Mouse (Mus musculus) limb, embryonic 10.5 days (tissue): Measurements from ENCODE around the gene Slc22a4. TPM values are rescaled to one million over a fixed set of nuclear protein-coding genes. Genes with fewer than 3 reads are reported as not detected.
A peak's percentile ranks its signal among the peaks of the same experiment; 100 is the strongest.
"Not testable (repeated sequence)": the region's sequence is repeated elsewhere in the genome, so short reads cannot be mapped to it uniquely, and the experiment has no call there.

ENCODE experiments used
- DNase-seq: peaks from one replicate; pipeline ENCODE4 v3.0.0-alpha.2; 2017; ENCODE audit warnings: low spot score
- H3K27ac ChIP-seq: fragments of 300-500 bp; sonication (generic); 2 replicates; pipeline ENCODE4 v1.5.1; 2016; ENCODE audit warnings: mild to moderate bottlenecking
- H3K27me3 ChIP-seq: fragments of 300-500 bp; sonication (generic); 2 replicates; pipeline ENCODE4 v1.6.1; 2016; ENCODE audit warnings: low read depth, mild to moderate bottlenecking; ENCODE audit not compliant: poor library complexity, severe bottlenecking
- H3K36me3 ChIP-seq: fragments of 300-500 bp; sonication (generic); 2 replicates; pipeline ENCODE4 v1.6.1; 2016; ENCODE audit warnings: mild to moderate bottlenecking, moderate library complexity
- H3K4me1 ChIP-seq: fragments of 300-500 bp; sonication (generic); 2 replicates; pipeline ENCODE4 v1.6.1; 2016
- H3K4me3 ChIP-seq: fragments of 300-500 bp; sonication (generic); 2 replicates; pipeline ENCODE4 v1.5.1; 2016; ENCODE audit warnings: mild to moderate bottlenecking, moderate library complexity
- H3K9me3 ChIP-seq: fragments of 300-500 bp; sonication (generic); replicated peaks from 2 replicates; pipeline ENCODE4 v1.6.1; 2016; ENCODE audit warnings: mild to moderate bottlenecking
- WGBS: fragments of 180-500 bp; shearing (Covaris S2); methylation state at CpG from one replicate; pipeline ENCODE4 v1.1.7; 2016; 5-methylcytosine and 5-hydroxymethylcytosine counted together
- polyA plus RNA-seq: library from polyadenylated mRNA; unstranded; fragments of >200 nt; fragmentation: Nextera tagmentation; extraction: Ambion mirVana; gene quantifications from 2 replicates; pipeline ENCODE4 v1.2.1, GENCODE M21; 2016

Gene Slc22a4
- polyA plus RNA-seq, 1 experiment from 2014 or later = 1.1 TPM

- Histone ChIP-seq H3K27me3 (no peaks in the 10 kb centered on the region), H3K27ac (no peak overlapping the region), H3K4me1 (peaks cover 15% of the 10 kb centered on the region), H3K9me3 (no peaks in the 10 kb centered on the region), H3K4me3 (no peak overlapping the region), H3K36me3 (no peaks in the 10 kb centered on the region)
- WGBS = 95% methylated on average over 2 of the region's 2 CpGs
- DNase-seq = no peak
Measured at GRCm38 (mm10) chr11:54011255-54011654, 16.6 kb downstream of the Slc22a4 start.

- no peaks in the 10 kb centered on the region for H3K36me3 ChIP-seq
- H3K27me3 ChIP-seq = no peaks in the 10 kb centered on the region
- H3K4me3 ChIP-seq = no peak overlapping the region
- DNase-seq = no peak
- H3K4me1 ChIP-seq = peaks cover 15% of the 10 kb centered on the region
- no peaks in the 10 kb centered on the region for H3K9me3 ChIP-seq
- no peak overlapping the region for H3K27ac ChIP-seq
- WGBS = 69% methylated on average over 10 of the region's 10 CpGs
Measured at GRCm38 (mm10) chr11:54008416-54008920, 19.4 kb downstream of the Slc22a4 start.

- H3K27me3 ChIP-seq = no peaks in the 10 kb centered on the region
- no peaks in the 10 kb centered on the region for H3K36me3 ChIP-seq
- H3K4me1 ChIP-seq = peaks cover 19% of the 10 kb centered on the region
- H3K4me3 ChIP-seq = no peak overlapping the region
- no peak for DNase-seq
- 87% methylated on average over 11 of the region's 11 CpGs for WGBS
- no peak overlapping the region for H3K27ac ChIP-seq
- no peaks in the 10 kb centered on the region for H3K9me3 ChIP-seq
Measured at GRCm38 (mm10) chr11:54007717-54008116, 20.2 kb downstream of the Slc22a4 start.

GRCm38 (mm10) chr11:54006901-54007300, 21.0 kb downstream of the Slc22a4 start:
- Histone ChIP-seq H3K27ac (peak overlapping the region; percentile 37; the same call in 1 of the 2 replicates), H3K4me1 (peaks cover 23% of the 10 kb centered on the region), H3K36me3 (no peaks in the 10 kb centered on the region), H3K9me3 (no peaks in the 10 kb centered on the region), H3K27me3 (no peaks in the 10 kb centered on the region), H3K4me3 (no peak overlapping the region)
- 71% methylated on average over 4 of the region's 4 CpGs for WGBS
- no peak for DNase-seq

- DNase-seq, H3K27me3 ChIP-seq, H3K36me3 ChIP-seq, H3K4me3 ChIP-seq, H3K27ac ChIP-seq, H3K9me3 ChIP-seq: not testable (repeated sequence)
- 17% methylated on average over 5 of the region's 5 CpGs for WGBS
- peaks cover 23% of the 10 kb centered on the region for H3K4me1 ChIP-seq
Measured at GRCm38 (mm10) chr11:54006362-54006761, 21.5 kb downstream of the Slc22a4 start.

GRCm38 (mm10) chr11:54004734-54005133, 23.2 kb downstream of the Slc22a4 start:
- no peaks in the 10 kb centered on the region for H3K27me3 ChIP-seq
- 71% methylated on average over 3 of the region's 3 CpGs for WGBS
- no peak overlapping the region; the same call in 1 of the 2 replicates for H3K27ac ChIP-seq
- peaks cover 23% of the 10 kb centered on the region for H3K4me1 ChIP-seq
- DNase-seq = no peak
- H3K36me3 ChIP-seq = no peaks in the 10 kb centered on the region
- H3K4me3 ChIP-seq = no peak overlapping the region
- H3K9me3 ChIP-seq = no peaks in the 10 kb centered on the region

GRCm38 (mm10) chr11:54004221-54004620, 23.7 kb downstream of the Slc22a4 start:
- Histone ChIP-seq H3K27ac (no peak overlapping the region), H3K27me3 (no peaks in the 10 kb centered on the region), H3K9me3 (no peaks in the 10 kb centered on the region), H3K36me3 (no peaks in the 10 kb centered on the region), H3K4me1 (peaks cover 23% of the 10 kb centered on the region), H3K4me3 (no peak overlapping the region)
- no peak for DNase-seq
- WGBS = 86% methylated on average over 9 of the region's 9 CpGs

- H3K4me3 ChIP-seq, H3K9me3 ChIP-seq, H3K27me3 ChIP-seq, H3K36me3 ChIP-seq: not testable (repeated sequence)
- H3K27ac ChIP-seq = peak overlapping the region; percentile 6; the same call in 1 of the 2 replicates
- 46% methylated on average over 12 of the region's 12 CpGs for WGBS
- H3K4me1 ChIP-seq = peaks cover 13% of the 10 kb centered on the region
- DNase-seq = peak; percentile 63
Measured at GRCm38 (mm10) chr11:54002761-54003717, 24.9 kb downstream of the Slc22a4 start.

GRCm38 (mm10) chr11:54002147-54002760, 25.6 kb downstream of the Slc22a4 start:
- H3K4me3 ChIP-seq = no peak overlapping the region
- no peak overlapping the region; the same call in none of the 2 replicates for H3K27ac ChIP-seq
- WGBS = 8% methylated on average over 5 of the region's 5 CpGs
- no peaks in the 10 kb centered on the region for H3K9me3 ChIP-seq
- DNase-seq = peak; percentile 62
- peaks cover 8% of the 10 kb centered on the region; the same call in 1 of the 2 replicates for H3K4me1 ChIP-seq
- no peaks in the 10 kb centered on the region for H3K36me3 ChIP-seq
- H3K27me3 ChIP-seq = no peaks in the 10 kb centered on the region

GRCm38 (mm10) chr11:53997661-53998060, 30.2 kb downstream of the Slc22a4 start:
- no peaks in the 10 kb centered on the region for H3K27me3 ChIP-seq
- H3K4me3 ChIP-seq = no peak overlapping the region
- H3K9me3 ChIP-seq = no peaks in the 10 kb centered on the region
- no peak for DNase-seq
- 87% methylated on average over 2 of the region's 2 CpGs for WGBS
- H3K4me1 ChIP-seq = peaks cover 4% of the 10 kb centered on the region; the same call in 1 of the 2 replicates
- no peak overlapping the region for H3K27ac ChIP-seq
- H3K36me3 ChIP-seq = no peaks in the 10 kb centered on the region

GRCm38 (mm10) chr11:53992264-53992663, 35.6 kb downstream of the Slc22a4 start:
- WGBS = 91% methylated on average over 4 of the region's 4 CpGs
- DNase-seq = no peak
- H3K9me3 ChIP-seq = no peaks in the 10 kb centered on the region
- H3K4me1 ChIP-seq = no peaks in the 10 kb centered on the region
- no peak overlapping the region for H3K27ac ChIP-seq
- H3K4me3 ChIP-seq = no peak overlapping the region
- H3K27me3 ChIP-seq = no peaks in the 10 kb centered on the region
- no peaks in the 10 kb centered on the region for H3K36me3 ChIP-seq

- Histone ChIP-seq H3K4me3 (no peak overlapping the region), H3K27ac (no peak overlapping the region), H3K9me3 (no peaks in the 10 kb centered on the region), H3K27me3 (no peaks in the 10 kb centered on the region), H3K36me3 (no peaks in the 10 kb centered on the region), H3K4me1 (no peaks in the 10 kb centered on the region)
- no peak for DNase-seq
- 53% methylated on average over 1 of the region's 1 CpGs for WGBS
Measured at GRCm38 (mm10) chr11:53989232-53989631, 38.7 kb downstream of the Slc22a4 start.

GRCm38 (mm10) chr11:53988081-53988480, 39.8 kb downstream of the Slc22a4 start:
- DNase-seq = no peak
- H3K36me3 ChIP-seq = no peaks in the 10 kb centered on the region
- no peaks in the 10 kb centered on the region for H3K27me3 ChIP-seq
- H3K4me1 ChIP-seq = no peaks in the 10 kb centered on the region
- H3K9me3 ChIP-seq = no peaks in the 10 kb centered on the region
- no peak overlapping the region for H3K4me3 ChIP-seq
- no peak overlapping the region for H3K27ac ChIP-seq
- 78% methylated on average over 4 of the region's 4 CpGs for WGBS
